Mouse (Mus musculus): ENCODE measurements around the gene Apol7a. TPM values are rescaled to one million over a fixed set of nuclear protein-coding genes. Genes with fewer than 3 reads are reported as not detected.

Apol7a gene
- polyA plus RNA-seq, 1 experiment from 2014 or later, result not detected

Other genes with a start within 250 kb of the Apol7a start
- gene Rbfox2, start 92.1 kb downstream of the Apol7a start, polyA plus RNA-seq (2014; fragmentation: Nextera tagmentation; extraction: Ambion mirVana), result 195 and 282 TPM in 2 replicates
- not detected in 2 replicates for gene Apol9a, start 12.0 kb upstream of the Apol7a start, polyA plus RNA-seq (2014; fragmentation: Nextera tagmentation; extraction: Ambion mirVana)
- gene Apol7b, start 48.4 kb upstream of the Apol7a start, polyA plus RNA-seq (2014; fragmentation: Nextera tagmentation; extraction: Ambion mirVana), result not detected in 2 replicates
- gene Apol10a, start 77.9 kb upstream of the Apol7a start, polyA plus RNA-seq (2014; fragmentation: Nextera tagmentation; extraction: Ambion mirVana), result not detected in 2 replicates
- not detected in 2 replicates for gene Apol11a, start 109.2 kb upstream of the Apol7a start, polyA plus RNA-seq (2014; fragmentation: Nextera tagmentation; extraction: Ambion mirVana)
- not detected in 2 replicates for gene Apol7c, start 134.2 kb upstream of the Apol7a start, polyA plus RNA-seq (2014; fragmentation: Nextera tagmentation; extraction: Ambion mirVana)
- gene 1700025B11Rik, start 162.8 kb upstream of the Apol7a start, polyA plus RNA-seq (2014; fragmentation: Nextera tagmentation; extraction: Ambion mirVana), result not detected in 2 replicates
- gene Apol10b, start 197.0 kb upstream of the Apol7a start, polyA plus RNA-seq (2014; fragmentation: Nextera tagmentation; extraction: Ambion mirVana), result 0.20 TPM in 1 of 2 replicates, not detected in the other
- not detected in 2 replicates for gene Gm36245, start 200.1 kb upstream of the Apol7a start, polyA plus RNA-seq (2014; fragmentation: Nextera tagmentation; extraction: Ambion mirVana)
- not detected in 2 replicates for gene Apol11b, start 244.2 kb upstream of the Apol7a start, polyA plus RNA-seq (2014; fragmentation: Nextera tagmentation; extraction: Ambion mirVana)